Comparison of ENCODE assay signal across 10 mouse cellular contexts in genomic region chr4:81565422-81566395, GRCm38 (mm10).
A peak's percentile ranks its signal among the peaks of the same experiment; 100 is the strongest.
DNase-seq lines count a peak whose midpoint lies in the region; ATAC-seq and TF ChIP-seq lines count a peak whose summit lies in the region.
"Had no signal": no experiment of that assay in that cellular context is flagged by ENCODE, and none has a peak within 500 bp of the region (broad histone marks: within the 10 kb centered on the region; RNA-seq: fewer than 3 reads in every experiment).

No protein-coding gene starts in this region.

- intact Hi-C loops in heart, postnatal 10 days (cut with DNase I): loop anchor here (2.0 to 10.0 kb wide), 6 partner anchors 502 to 1369 kb away; no protein-coding TSS in a partner anchor

- no peaks in the 10 kb centered on the region for H3K9me3 ChIP-seq in hindbrain, embryonic 14.5 days (ENCODE audit: control insufficient read depth, low read length)
- no peaks in the 10 kb centered on the region for H3K9me3 ChIP-seq in hindbrain, embryonic 11.5 days (ENCODE audit: control insufficient read depth, low read length)

- no peak for DNase-seq in hindbrain, embryonic 14.5 days (ENCODE audit: low spot score)
- DNase-seq in hindbrain, embryonic 11.5 days (ENCODE audit: low spot score): no peak
- peak; percentile 89 for DNase-seq in brain, embryonic 14.5 days (ENCODE audit: low read depth)
- DNase-seq in cerebellum, postnatal 14 days: peak; percentile 52 to 72
- peak; percentile 35 to 41 for DNase-seq in heart, postnatal 10 days
- DNase-seq in spleen, postnatal 10 days (ENCODE audit: low spot score in 2 of 2): no peak
- no peak for DNase-seq in urinary bladder, adult 2 months (ENCODE audit: low spot score)
- no peak for DNase-seq in urinary bladder, adult 18-20 months (ENCODE audit: low spot score in 2 of 2)
- DNase-seq: liver, postnatal 0 days; spleen, adult 18-20 months had no signal

- H3K4me3 ChIP-seq in hindbrain, embryonic 14.5 days (replicated peaks; ENCODE audit: low read length): no peak overlapping the region
- no peak overlapping the region for H3K4me3 ChIP-seq in hindbrain, embryonic 11.5 days (ENCODE audit: low read depth, low read length)

- no peak for TF ChIP-seq CTCF in brain, embryonic 14.5 days (IDR thresholded peaks at IDR 0.05; ENCODE audit: borderline replicate concordance, extremely low read depth, insufficient read depth, insufficient read length)

- H3K27me3 ChIP-seq in hindbrain, embryonic 14.5 days (ENCODE audit: control insufficient read depth, insufficient read depth, low read length): no peaks in the 10 kb centered on the region
- no peaks in the 10 kb centered on the region for H3K27me3 ChIP-seq in hindbrain, embryonic 11.5 days (ENCODE audit: control insufficient read depth, insufficient read depth, low read length)

- TF ChIP-seq POLR2A in brain, embryonic 14.5 days (IDR thresholded peaks at IDR 0.05; ENCODE audit: borderline replicate concordance, extremely low read depth, insufficient read depth, insufficient read length, poor library complexity, severe bottlenecking): no peak

- H3K36me3 ChIP-seq in hindbrain, embryonic 14.5 days (replicated peaks; ENCODE audit: control insufficient read depth, insufficient read depth): no peaks in the 10 kb centered on the region
- H3K36me3 ChIP-seq in hindbrain, embryonic 11.5 days (ENCODE audit: control insufficient read depth, insufficient read depth, low read length): no peaks in the 10 kb centered on the region

- no peak overlapping the region for H3K4me2 ChIP-seq in hindbrain, embryonic 14.5 days (replicated peaks)
- no peak overlapping the region for H3K4me2 ChIP-seq in hindbrain, embryonic 11.5 days (replicated peaks; ENCODE audit: low read depth, low read length)

- no peak for ATAC-seq in hindbrain, embryonic 14.5 days (ENCODE audit: low FRiP score)
- ATAC-seq in hindbrain, embryonic 11.5 days (ENCODE audit: low FRiP score): no peak
- ATAC-seq: liver, postnatal 0 days had no signal

- 71% methylated on average over 21 of the region's 21 CpGs for whole genome bisulfite sequencing in hindbrain, embryonic 14.5 days
- WGBS in hindbrain, embryonic 11.5 days: 85% methylated on average over 21 of the region's 21 CpGs

- no peak overlapping the region for H3K9ac ChIP-seq in hindbrain, embryonic 14.5 days
- H3K9ac ChIP-seq in hindbrain, embryonic 11.5 days (ENCODE audit: low read depth, low read length): no peak overlapping the region
- H3K9ac ChIP-seq: liver, postnatal 0 days had no signal

- peaks cover 32% of the 10 kb centered on the region for H3K4me1 ChIP-seq in hindbrain, embryonic 14.5 days (replicated peaks; ENCODE audit: control insufficient read depth, insufficient read depth, low read length)
- H3K4me1 ChIP-seq in hindbrain, embryonic 11.5 days (replicated peaks; ENCODE audit: control insufficient read depth, insufficient read depth, low read length): no peaks in the 10 kb centered on the region

- H3K27ac ChIP-seq in hindbrain, embryonic 14.5 days: peak overlapping the region; percentile 77; the same call in 1 of the 2 replicates
- no peak overlapping the region for H3K27ac ChIP-seq in hindbrain, embryonic 11.5 days (ENCODE audit: low read depth, low read length)

Comparison
In these comparisons a context has a peak if more than half of its experiments do, and no peak if none do; other contexts are left out.
1. DNase-seq: peak in brain, embryonic 14.5 days (single experiment), cerebellum, postnatal 14 days (2 of 2) and heart, postnatal 10 days (2 of 2); none in hindbrain, embryonic 14.5 days (single experiment), hindbrain, embryonic 11.5 days (single experiment), spleen, postnatal 10 days (0 of 2), urinary bladder, adult 2 months (single experiment) and urinary bladder, adult 18-20 months (0 of 2).